Mouse (Mus musculus) hindbrain, embryonic 16.5 days (tissue): ENCODE results near the gene Slc9a1. TPM values are rescaled to one million over a fixed set of nuclear protein-coding genes. Genes with fewer than 3 reads are reported as not detected.

Source experiments
- ATAC-seq: fragments of 200-750 bp; cut with Nextera tagmentation; 2 replicates; pipeline ENCODE4 v1.8.0; 2017; ENCODE audit warnings: moderate TSS enrichment, moderate library complexity
- H3K27ac ChIP-seq: fragments of 300-500 bp; sonication (generic); 2 replicates; pipeline ENCODE4 v1.5.1; 2014; ENCODE audit warnings: low read depth, mild to moderate bottlenecking, control low read depth, low read length, moderate library complexity
- H3K27me3 ChIP-seq: fragments of 300-500 bp; sonication (generic); replicated peaks from 2 replicates; pipeline ENCODE4 v1.6.1; 2014; ENCODE audit warnings: low read length; ENCODE audit not compliant: control insufficient read depth, insufficient read depth
- H3K36me3 ChIP-seq: fragments of 300-500 bp; sonication (generic); 2 replicates; pipeline ENCODE4 v1.6.1; 2014; ENCODE audit warnings: mild to moderate bottlenecking, low read length, moderate library complexity, mixed read lengths; ENCODE audit not compliant: control insufficient read depth, insufficient read depth
- H3K4me1 ChIP-seq: fragments of 300-500 bp; sonication (generic); 2 replicates; pipeline ENCODE4 v1.6.1; 2014; ENCODE audit warnings: low read depth, low read length; ENCODE audit not compliant: control insufficient read depth, insufficient read depth
- H3K4me2 ChIP-seq: fragments of 300-500 bp; sonication (generic); 2 replicates; pipeline ENCODE4 v1.6.1; 2014; ENCODE audit warnings: mild to moderate bottlenecking, low read length, control low read depth, moderate library complexity
- H3K4me3 ChIP-seq: fragments of 300-500 bp; sonication (generic); 2 replicates; pipeline ENCODE4 v1.5.1; 2014; ENCODE audit warnings: mild to moderate bottlenecking, low read length, control low read depth, moderate library complexity
- H3K9ac ChIP-seq: fragments of 300-500 bp; sonication (generic); 2 replicates; pipeline ENCODE4 v1.6.1; 2014; ENCODE audit warnings: low read depth, mild to moderate bottlenecking, control low read depth, low read length, moderate library complexity
- H3K9me3 ChIP-seq: fragments of 300-500 bp; sonication (generic); 2 replicates; pipeline ENCODE4 v1.6.1; 2014; ENCODE audit warnings: mild to moderate bottlenecking, low read length, moderate library complexity; ENCODE audit not compliant: control insufficient read depth
- WGBS: fragments of 180-500 bp; shearing (Covaris S2); extraction: QIAGEN DNeasy Blood & Tissue Kit; methylation state at CpG from one replicate; pipeline ENCODE4 v1.1.7; 2014; 5-methylcytosine and 5-hydroxymethylcytosine counted together
- polyA plus RNA-seq: library from polyadenylated mRNA; unstranded; fragments of >200 nt; fragmentation: Nextera tagmentation; extraction: Ambion mirVana; gene quantifications from 2 replicates; pipeline ENCODE4 v1.2.1, GENCODE M21; 2015

Gene Slc9a1
- polyA plus RNA-seq, 1 experiment from 2014 or later: 9.8 TPM

GRCm38 (mm10) chr4:133397299-133397698 lies 27.8 kb downstream of the Slc9a1 start:
- Histone ChIP-seq H3K4me3 (no peak overlapping the region), H3K27me3 (no peaks in the 10 kb centered on the region), H3K9ac (no peak overlapping the region), H3K4me1 (peaks cover 6% of the 10 kb centered on the region), H3K27ac (no peak overlapping the region), H3K4me2 (no peak overlapping the region), H3K36me3 (no peaks in the 10 kb centered on the region), H3K9me3 (no peaks in the 10 kb centered on the region)
- 33% methylated on average over 5 of the region's 5 CpGs for WGBS
- no peak for ATAC-seq

GRCm38 (mm10) chr4:133397961-133398360 lies 28.5 kb downstream of the Slc9a1 start:
- Histone ChIP-seq H3K4me1 (peaks cover 6% of the 10 kb centered on the region), H3K4me2 (no peak overlapping the region), H3K9me3 (no peaks in the 10 kb centered on the region), H3K4me3 (no peak overlapping the region), H3K9ac (no peak overlapping the region), H3K27me3 (no peaks in the 10 kb centered on the region), H3K36me3 (no peaks in the 10 kb centered on the region), H3K27ac (no peak overlapping the region)
- 80% methylated on average over 8 of the region's 8 CpGs for WGBS
- ATAC-seq: no peak

GRCm38 (mm10) chr4:133398619-133399018 lies 29.1 kb downstream of the Slc9a1 start:
- no peak overlapping the region for H3K4me3 ChIP-seq
- 81% methylated on average over 5 of the region's 5 CpGs for WGBS
- no peaks in the 10 kb centered on the region for H3K9me3 ChIP-seq
- no peaks in the 10 kb centered on the region for H3K27me3 ChIP-seq
- H3K36me3 ChIP-seq: no peaks in the 10 kb centered on the region
- no peak overlapping the region for H3K9ac ChIP-seq
- ATAC-seq: no peak
- H3K4me1 ChIP-seq: peaks cover 6% of the 10 kb centered on the region
- no peak overlapping the region for H3K4me2 ChIP-seq
- H3K27ac ChIP-seq: no peak overlapping the region

GRCm38 (mm10) chr4:133399509-133399908 lies 30.0 kb downstream of the Slc9a1 start:
- Histone ChIP-seq H3K4me3 (no peak overlapping the region), H3K9me3 (no peaks in the 10 kb centered on the region)
- 87% methylated on average over 6 of the region's 6 CpGs for WGBS

GRCm38 (mm10) chr4:133400098-133400497 lies 30.6 kb downstream of the Slc9a1 start:
- Histone ChIP-seq H3K9ac (no peak overlapping the region), H3K9me3 (no peaks in the 10 kb centered on the region), H3K36me3 (no peaks in the 10 kb centered on the region), H3K4me1 (peaks cover 6% of the 10 kb centered on the region), H3K4me3 (no peak overlapping the region), H3K27me3 (no peaks in the 10 kb centered on the region), H3K27ac (no peak overlapping the region), H3K4me2 (no peak overlapping the region)
- WGBS: 77% methylated on average over 7 of the region's 7 CpGs
- no peak for ATAC-seq

More at GRCm38 (mm10) chr4:133399509-133399908, 30.0 kb downstream of the Slc9a1 start:
- H3K27ac ChIP-seq: no peak overlapping the region
- H3K4me2 ChIP-seq: no peak overlapping the region
- H3K36me3 ChIP-seq: no peaks in the 10 kb centered on the region
- H3K27me3 ChIP-seq: no peaks in the 10 kb centered on the region
- no peak for ATAC-seq
- H3K4me1 ChIP-seq: peaks cover 6% of the 10 kb centered on the region
- no peak overlapping the region for H3K9ac ChIP-seq

- WGBS: 64% methylated on average over 13 of the region's 13 CpGs
- Histone ChIP-seq H3K9ac (no peak overlapping the region), H3K4me2 (no peak overlapping the region), H3K4me3 (no peak overlapping the region), H3K27ac (no peak overlapping the region), H3K36me3 (no peaks in the 10 kb centered on the region), H3K27me3 (no peaks in the 10 kb centered on the region), H3K9me3 (no peaks in the 10 kb centered on the region), H3K4me1 (no peaks in the 10 kb centered on the region; the same call in none of the 2 replicates)
- no peak for ATAC-seq
These were observed 32.5 kb downstream of the Slc9a1 start for GRCm38 (mm10) chr4:133402011-133402410.

- Histone ChIP-seq H3K9me3 (no peaks in the 10 kb centered on the region), H3K27ac (no peak overlapping the region), H3K4me3 (no peak overlapping the region), H3K9ac (no peak overlapping the region), H3K27me3 (no peaks in the 10 kb centered on the region), H3K4me1 (peaks cover 15% of the 10 kb centered on the region), H3K36me3 (no peaks in the 10 kb centered on the region), H3K4me2 (no peak overlapping the region)
- no peak for ATAC-seq
- 89% methylated on average over 9 of the region's 9 CpGs for WGBS
These were observed 34.2 kb downstream of the Slc9a1 start for GRCm38 (mm10) chr4:133403611-133404228.

- Histone ChIP-seq H3K9ac (no peak overlapping the region), H3K27me3 (no peaks in the 10 kb centered on the region), H3K27ac (no peak overlapping the region), H3K4me3 (no peak overlapping the region), H3K9me3 (no peaks in the 10 kb centered on the region), H3K4me1 (peaks cover 15% of the 10 kb centered on the region), H3K4me2 (no peak overlapping the region), H3K36me3 (no peaks in the 10 kb centered on the region)
- ATAC-seq: no peak
- WGBS: 83% methylated on average over 5 of the region's 5 CpGs
These were observed 34.8 kb downstream of the Slc9a1 start for GRCm38 (mm10) chr4:133404256-133404655.

- Histone ChIP-seq H3K36me3 (no peaks in the 10 kb centered on the region), H3K9ac (no peak overlapping the region), H3K9me3 (no peaks in the 10 kb centered on the region), H3K4me3 (no peak overlapping the region), H3K4me1 (peaks cover 15% of the 10 kb centered on the region), H3K27ac (no peak overlapping the region; the same call in 1 of the 2 replicates), H3K27me3 (no peaks in the 10 kb centered on the region), H3K4me2 (no peak overlapping the region)
- no peak for ATAC-seq
- 60% methylated on average over 8 of the region's 8 CpGs for WGBS
These were observed 37.0 kb downstream of the Slc9a1 start for GRCm38 (mm10) chr4:133406313-133407056.
